Mouse (Mus musculus) thymus, postnatal 4 days (tissue): ENCODE data around the gene Ccdc102a.

Experiments
- DNase-seq: peaks from one replicate; pipeline ENCODE4 v3.0.0; 2021

Gene Ccdc102a

GRCm38 (mm10) chr8:94919256-94919655 is 1.4 kb upstream of the Ccdc102a start:
- DNase-seq, result peak; percentile 68

- peak; percentile 92 for DNase-seq
Measured at GRCm38 (mm10) chr8:94917352-94917751, 546 bp downstream of the Ccdc102a start.

GRCm38 (mm10) chr8:94916960-94917324 is 956 bp downstream of the Ccdc102a start:
- no peak for DNase-seq

- no peak for DNase-seq
Measured at GRCm38 (mm10) chr8:94916311-94916959, 1.5 kb downstream of the Ccdc102a start.

- DNase-seq, result no peak
Measured at GRCm38 (mm10) chr8:94914701-94915101, 3.2 kb downstream of the Ccdc102a start.

GRCm38 (mm10) chr8:94914256-94914655 is 3.6 kb downstream of the Ccdc102a start:
- DNase-seq, result no peak

- peak; percentile 58 for DNase-seq
Measured at GRCm38 (mm10) chr8:94913061-94913660, 4.7 kb downstream of the Ccdc102a start.

GRCm38 (mm10) chr8:94908847-94909246 is 9.1 kb downstream of the Ccdc102a start:
- DNase-seq, result peak; percentile 87

- DNase-seq, result no peak
Measured at GRCm38 (mm10) chr8:94907591-94908300, 10.2 kb downstream of the Ccdc102a start.

- DNase-seq, result no peak
Measured at GRCm38 (mm10) chr8:94904450-94905175, 13.3 kb downstream of the Ccdc102a start.

- no peak for DNase-seq
Measured at GRCm38 (mm10) chr8:94903709-94904108, 14.2 kb downstream of the Ccdc102a start.

- no peak for DNase-seq
Measured at GRCm38 (mm10) chr8:94901031-94901430, 16.9 kb downstream of the Ccdc102a start.

GRCm38 (mm10) chr8:94900617-94901016 is 17.3 kb downstream of the Ccdc102a start:
- no peak for DNase-seq

- peak; percentile 28 for DNase-seq
Measured at GRCm38 (mm10) chr8:94899262-94899661, 18.6 kb downstream of the Ccdc102a start.

- DNase-seq, result no peak
Measured at GRCm38 (mm10) chr8:94892917-94893316, 25.0 kb downstream of the Ccdc102a start.

GRCm38 (mm10) chr8:94888383-94889036 is 29.4 kb downstream of the Ccdc102a start:
- DNase-seq, result no peak

GRCm38 (mm10) chr8:94880742-94881141 is 37.2 kb downstream of the Ccdc102a start:
- no peak for DNase-seq

GRCm38 (mm10) chr8:94876820-94877219 is 41.1 kb downstream of the Ccdc102a start:
- DNase-seq, result no peak

GRCm38 (mm10) chr8:94876197-94876730 is 41.6 kb downstream of the Ccdc102a start, which contains the start of gene Dok4:
TSS of gene Dok4 (minus strand) at chr8:94876330.
- peak; percentile 94 for DNase-seq

GRCm38 (mm10) chr8:94875871-94876150 is 42.1 kb downstream of the Ccdc102a start:
- DNase-seq, result no peak

GRCm38 (mm10) chr8:94875096-94875870 is 42.6 kb downstream of the Ccdc102a start:
- DNase-seq, result no peak

GRCm38 (mm10) chr8:94874358-94874757 is 43.5 kb downstream of the Ccdc102a start:
- DNase-seq, result peak; percentile 85
